Mouse (Mus musculus) embryo, embryonic 9.5 days (tissue): ENCODE measurements around the gene Ccng1.
"Not testable (repeated sequence)": the region's sequence is repeated elsewhere in the genome, so short reads cannot be mapped to it uniquely, and the experiment has no call there.

ENCODE experiments used
- DNase-seq: peaks from one replicate; pipeline ENCODE4 v3.0.0-alpha.2; 2017; ENCODE audit errors: extremely low spot score

Gene Ccng1

GRCm38 (mm10) chr11:40718324-40718723 lies 36.8 kb downstream of the Ccng1 start:
- DNase-seq: no peak

GRCm38 (mm10) chr11:40715524-40715923 lies 39.6 kb downstream of the Ccng1 start:
- no peak for DNase-seq

- DNase-seq: no peak
These were observed 41.3 kb downstream of the Ccng1 start for GRCm38 (mm10) chr11:40713858-40714257.

- not testable (repeated sequence) for DNase-seq
These were observed 45.2 kb downstream of the Ccng1 start for GRCm38 (mm10) chr11:40709899-40710298.
